Mouse (Mus musculus) cortical plate, adult 2 months (tissue): ENCODE measurements around the gene Vgf.

Experiments used
- CTCF ChIP-seq: fragments of 200-500 bp; IDR thresholded peaks from 2 replicates; pipeline ENCODE4 v1.5.1; 2011; ENCODE audit warnings: mild to moderate bottlenecking, control low read depth, low read length; ENCODE audit not compliant: insufficient read depth; ENCODE audit errors: extremely low read depth
- POLR2A ChIP-seq: fragments of 200-500 bp; IDR thresholded peaks from 2 replicates; pipeline ENCODE4 v1.6.1; 2011; ENCODE audit warnings: mild to moderate bottlenecking, low read length, control low read depth; ENCODE audit not compliant: insufficient read depth; ENCODE audit errors: extremely low read depth

DNA sequence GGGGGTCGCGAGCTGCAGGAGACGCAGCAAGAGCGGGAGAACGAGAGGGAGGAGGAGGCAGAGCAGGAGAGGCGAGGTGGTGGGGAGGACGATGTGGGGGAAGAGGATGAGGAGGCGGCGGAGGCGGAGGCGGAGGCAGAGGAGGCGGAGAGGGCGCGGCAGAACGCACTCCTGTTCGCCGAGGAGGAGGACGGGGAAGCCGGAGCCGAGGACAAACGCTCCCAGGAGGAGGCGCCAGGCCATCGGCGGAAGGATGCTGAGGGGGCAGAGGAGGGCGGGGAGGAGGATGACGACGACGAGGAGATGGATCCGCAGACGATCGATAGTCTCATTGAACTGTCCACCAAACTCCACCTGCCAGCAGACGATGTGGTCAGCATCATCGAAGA is 5.8 kb downstream of the Vgf start:
- peak; percentile 57 for TF ChIP-seq POLR2A
- no peak for TF ChIP-seq CTCF
